Mouse (Mus musculus) brown adipose tissue, adult 24 weeks (tissue): Measurements from ENCODE around the gene Nt5c2. TPM values are rescaled to one million over a fixed set of nuclear protein-coding genes. Genes with fewer than 3 reads are reported as not detected.

Experiments
- H3K27ac ChIP-seq: fragments of 200-500 bp; replicated peaks from 2 replicates; pipeline ENCODE4 v1.5.1; 2012; ENCODE audit warnings: low read depth, mild to moderate bottlenecking, low read length
- H3K4me1 ChIP-seq: fragments of 200-500 bp; 2 replicates; pipeline ENCODE4 v1.6.1; 2012; ENCODE audit warnings: low read length, mixed read lengths; ENCODE audit not compliant: control insufficient read depth, insufficient read depth, insufficient read length
- H3K4me3 ChIP-seq: fragments of 200-500 bp; 2 replicates; pipeline ENCODE4 v1.5.1; 2012; ENCODE audit warnings: low read depth, mild to moderate bottlenecking, low read length, moderate library complexity; ENCODE audit not compliant: insufficient read depth
- polyA plus RNA-seq: library from polyadenylated mRNA; stranded (reverse); fragments of >200 nt; gene quantifications from 2 replicates; pipeline ENCODE4 v1.2.4, GENCODE M21; 2012; ENCODE audit not compliant: missing spikeins, insufficient read depth, insufficient read length

Gene Nt5c2
- polyA plus RNA-seq, 1 experiment = 31.8 TPM

GRCm38 (mm10) chr19:46926357-46926756 lies 88.6 kb downstream of the Nt5c2 start:
- Histone ChIP-seq H3K4me1 (peaks cover 8% of the 10 kb centered on the region), H3K4me3 (no peak overlapping the region), H3K27ac (no peak overlapping the region)

GRCm38 (mm10) chr19:46920571-46920970 lies 94.4 kb downstream of the Nt5c2 start:
- Histone ChIP-seq H3K4me3 (no peak overlapping the region), H3K4me1 (no peaks in the 10 kb centered on the region), H3K27ac (no peak overlapping the region)

GRCm38 (mm10) chr19:46915406-46916080 lies 99.4 kb downstream of the Nt5c2 start:
- Histone ChIP-seq H3K4me3 (no peak overlapping the region), H3K4me1 (0 out of 2 replicates have a peak, but pooled peaks cover 3% of the 10 kb centered on the region), H3K27ac (no peak overlapping the region)

DNA sequence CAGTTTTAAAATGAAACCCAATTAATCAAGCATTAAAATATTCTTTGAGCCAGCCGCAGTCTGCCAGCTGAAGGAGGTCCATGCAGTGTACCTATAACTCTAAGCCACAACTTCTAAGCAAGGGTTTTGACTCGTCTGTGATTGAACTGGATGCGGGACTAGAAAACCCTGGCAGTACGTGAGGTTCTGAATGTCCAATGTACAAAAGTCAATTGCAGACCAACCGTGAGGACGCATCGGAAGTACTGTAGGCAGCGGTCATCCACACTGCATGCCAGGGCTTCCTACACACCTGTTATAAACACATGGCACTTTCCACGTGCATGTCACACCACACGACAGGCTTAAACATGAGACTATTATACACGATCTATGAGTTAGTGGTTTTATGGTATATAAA lies 101.3 kb downstream of the Nt5c2 start:
- Histone ChIP-seq H3K4me3 (no peak overlapping the region), H3K4me1 (peaks cover 8% of the 10 kb centered on the region; the same call in 1 of the 2 replicates), H3K27ac (no peak overlapping the region)

GRCm38 (mm10) chr19:46911492-46911891 lies 103.5 kb downstream of the Nt5c2 start:
- H3K4me1 ChIP-seq = peaks cover 10% of the 10 kb centered on the region; the same call in 1 of the 2 replicates
- H3K27ac ChIP-seq = no peak overlapping the region
- no peak overlapping the region for H3K4me3 ChIP-seq

- H3K4me1 ChIP-seq = peaks cover 10% of the 10 kb centered on the region; the same call in 1 of the 2 replicates
- H3K4me3 ChIP-seq = no peak overlapping the region
- peak overlapping the region; percentile 65 for H3K27ac ChIP-seq
These were observed 106.0 kb downstream of the Nt5c2 start for GRCm38 (mm10) chr19:46908977-46909376.

DNA sequence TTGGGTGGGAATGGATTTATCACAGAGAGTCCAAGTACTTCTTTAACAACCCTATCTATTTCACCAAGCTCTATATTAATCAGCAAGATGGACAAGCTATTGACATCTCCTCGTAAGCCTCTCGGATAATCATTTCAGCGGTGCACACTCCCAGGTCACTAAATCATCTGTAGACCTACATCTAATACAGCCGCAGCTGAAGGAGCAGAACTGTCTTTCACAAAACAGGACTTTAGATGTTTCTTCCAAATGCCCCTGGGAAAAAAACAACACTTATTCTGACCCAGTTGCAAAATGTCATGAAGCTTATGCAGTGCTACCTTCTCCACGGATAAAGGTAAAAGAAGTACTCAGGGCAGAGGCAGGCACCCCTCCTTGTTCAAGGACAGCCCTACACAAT lies 106.7 kb downstream of the Nt5c2 start:
- no peak overlapping the region for H3K4me3 ChIP-seq
- peaks cover 10% of the 10 kb centered on the region; the same call in 1 of the 2 replicates for H3K4me1 ChIP-seq
- H3K27ac ChIP-seq = no peak overlapping the region

DNA sequence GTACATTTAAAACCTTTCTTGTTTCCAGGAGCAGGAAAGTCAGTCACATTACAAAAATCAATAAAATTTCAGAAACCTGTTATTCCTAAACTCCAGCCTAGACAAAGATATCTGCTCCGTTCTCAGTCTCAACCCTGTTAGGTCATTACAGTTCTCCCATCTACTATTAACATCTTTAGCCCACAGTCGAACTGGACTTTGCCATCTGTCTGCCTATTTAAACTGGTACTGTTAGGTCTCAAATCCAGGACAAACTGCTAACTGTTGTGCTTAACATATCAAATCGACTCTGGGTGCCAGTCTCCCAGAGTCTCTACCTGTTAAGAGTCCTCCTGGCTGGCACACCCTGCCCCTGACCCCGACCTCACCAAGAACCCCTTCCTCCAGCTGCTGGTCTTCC lies 109.0 kb downstream of the Nt5c2 start:
- no peak overlapping the region for H3K4me3 ChIP-seq
- H3K27ac ChIP-seq = no peak overlapping the region
- peaks cover 9% of the 10 kb centered on the region; the same call in 1 of the 2 replicates for H3K4me1 ChIP-seq

DNA sequence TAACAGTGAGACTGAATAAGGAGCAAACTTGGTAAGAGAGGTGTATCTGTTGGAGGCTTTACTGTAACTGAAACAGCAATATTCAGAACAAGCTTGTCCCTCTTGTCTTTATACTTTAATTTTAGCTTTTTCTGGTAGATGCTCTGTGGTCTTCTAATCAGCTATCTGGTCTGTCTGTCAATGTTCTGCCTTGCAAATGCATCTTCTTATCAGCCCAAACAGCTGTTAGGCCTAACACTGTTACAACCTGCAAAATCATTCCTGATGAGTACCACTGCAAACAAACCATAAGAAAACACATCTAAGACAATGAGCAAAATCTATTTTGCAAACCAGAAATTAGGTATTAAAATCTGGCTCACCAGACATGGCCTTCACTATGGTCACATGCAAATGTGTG lies 109.6 kb downstream of the Nt5c2 start:
- Histone ChIP-seq H3K4me1 (peaks cover 9% of the 10 kb centered on the region; the same call in 1 of the 2 replicates), H3K27ac (no peak overlapping the region), H3K4me3 (no peak overlapping the region)

GRCm38 (mm10) chr19:46904907-46905306 lies 110.0 kb downstream of the Nt5c2 start:
- Histone ChIP-seq H3K27ac (no peak overlapping the region), H3K4me1 (peaks cover 9% of the 10 kb centered on the region; the same call in 1 of the 2 replicates), H3K4me3 (no peak overlapping the region)

GRCm38 (mm10) chr19:46903379-46903778 lies 111.6 kb downstream of the Nt5c2 start:
- Histone ChIP-seq H3K27ac (no peak overlapping the region), H3K4me3 (no peak overlapping the region), H3K4me1 (peaks cover 7% of the 10 kb centered on the region; the same call in 1 of the 2 replicates)

DNA sequence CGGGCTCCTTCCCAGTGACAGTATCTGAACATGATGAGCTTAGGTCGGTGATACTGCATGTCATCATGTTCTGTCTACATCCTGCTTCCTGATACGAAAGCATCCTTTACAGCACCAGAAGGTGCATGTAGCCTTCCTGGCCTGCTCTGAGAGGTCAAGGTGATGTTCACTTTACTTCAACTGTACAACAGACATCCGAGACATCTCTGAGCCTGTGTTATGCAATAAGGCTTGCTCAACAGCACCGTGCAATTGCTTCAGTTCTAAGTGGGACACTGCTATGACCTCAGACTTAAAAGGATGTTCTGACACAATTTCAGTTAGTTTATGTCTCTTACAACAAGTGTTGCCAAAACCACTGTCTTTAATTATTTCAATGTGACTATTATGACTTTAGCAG lies 113.6 kb downstream of the Nt5c2 start:
- Histone ChIP-seq H3K4me1 (peaks cover 6% of the 10 kb centered on the region; the same call in 1 of the 2 replicates), H3K4me3 (no peak overlapping the region), H3K27ac (peak overlapping the region; percentile 63)

GRCm38 (mm10) chr19:46900786-46901185 lies 114.2 kb downstream of the Nt5c2 start:
- Histone ChIP-seq H3K4me3 (no peak overlapping the region), H3K27ac (peak overlapping the region; percentile 63), H3K4me1 (peaks cover 6% of the 10 kb centered on the region; the same call in 1 of the 2 replicates)

DNA sequence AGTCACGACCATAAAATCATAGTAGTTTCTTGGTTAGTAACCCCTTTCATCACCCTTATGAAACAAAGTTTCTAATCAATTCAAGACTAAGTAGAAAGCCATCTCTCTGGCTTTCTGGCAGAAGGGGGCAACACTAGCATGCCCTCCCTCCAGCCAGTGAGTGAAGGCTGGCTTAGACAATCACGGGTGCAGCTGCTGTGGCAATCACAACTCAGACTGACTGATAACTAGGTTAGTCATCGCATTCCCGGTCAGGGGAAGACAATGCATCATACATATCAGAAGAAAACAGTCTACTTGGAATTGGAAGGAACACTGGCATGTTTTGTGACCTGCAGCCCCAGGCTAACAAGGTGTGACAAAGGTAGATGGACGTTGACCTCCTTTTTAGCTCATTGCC lies 115.1 kb downstream of the Nt5c2 start:
- Histone ChIP-seq H3K4me1 (peaks cover 6% of the 10 kb centered on the region; the same call in 1 of the 2 replicates), H3K27ac (0 out of 2 replicates have a peak overlapping the region, but pooled peaks have one; percentile 19), H3K4me3 (no peak overlapping the region)

- H3K4me3 ChIP-seq = no peak overlapping the region
- H3K4me1 ChIP-seq = peaks cover 6% of the 10 kb centered on the region; the same call in 1 of the 2 replicates
These were observed 115.6 kb downstream of the Nt5c2 start for GRCm38 (mm10) chr19:46899306-46899705.

GRCm38 (mm10) chr19:46898222-46898621 lies 116.7 kb downstream of the Nt5c2 start:
- no peak overlapping the region for H3K4me3 ChIP-seq
- H3K4me1 ChIP-seq = peaks cover 6% of the 10 kb centered on the region; the same call in 1 of the 2 replicates
- no peak overlapping the region for H3K27ac ChIP-seq

More at GRCm38 (mm10) chr19:46899306-46899705, 115.6 kb downstream of the Nt5c2 start:
- peak overlapping the region; percentile 22; the same call in 1 of the 2 replicates for H3K27ac ChIP-seq
